Mouse (Mus musculus) hindlimb bud, embryonic 11.5 days (tissue): ENCODE results near the gene Ypel3.

Experiments
- DNase-seq: peaks from one replicate; pipeline ENCODE4 v3.0.0-alpha.2; 2012; ENCODE audit warnings: low read depth, low spot score; ENCODE audit errors: extremely low spot score

Ypel3 gene

GRCm38 (mm10) chr7:126808703-126809455, 32.1 kb downstream of the Ypel3 start:
- peak; percentile 61 for DNase-seq

- no peak for DNase-seq
These were observed 33.1 kb downstream of the Ypel3 start for GRCm38 (mm10) chr7:126809723-126810369.

DNA sequence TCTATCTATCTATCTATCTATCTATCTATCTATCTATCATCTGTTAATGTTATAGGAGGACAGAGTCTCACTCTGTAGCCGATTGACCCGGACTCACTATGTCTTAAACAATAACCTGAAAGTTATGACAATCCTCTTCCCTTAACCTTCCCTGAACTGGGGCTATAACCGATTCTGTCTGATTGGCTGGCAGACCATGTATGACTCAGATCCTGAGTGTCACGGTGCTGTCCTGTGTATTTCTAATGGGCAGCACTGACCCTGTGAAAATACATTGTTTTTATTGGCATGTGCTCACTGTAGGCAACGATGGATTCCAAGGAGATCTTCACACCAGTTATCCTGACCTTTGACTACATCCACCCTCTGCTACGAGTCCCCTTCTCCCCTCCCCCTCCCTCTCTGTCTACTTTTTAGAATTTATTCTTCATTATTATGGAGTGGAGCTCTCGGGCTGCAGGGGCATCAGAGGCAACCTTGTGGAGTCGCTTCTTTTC, 39.0 kb downstream of the Ypel3 start:
- DNase-seq: no peak

- DNase-seq: no peak
These were observed 39.7 kb downstream of the Ypel3 start for GRCm38 (mm10) chr7:126816494-126816893.

DNA sequence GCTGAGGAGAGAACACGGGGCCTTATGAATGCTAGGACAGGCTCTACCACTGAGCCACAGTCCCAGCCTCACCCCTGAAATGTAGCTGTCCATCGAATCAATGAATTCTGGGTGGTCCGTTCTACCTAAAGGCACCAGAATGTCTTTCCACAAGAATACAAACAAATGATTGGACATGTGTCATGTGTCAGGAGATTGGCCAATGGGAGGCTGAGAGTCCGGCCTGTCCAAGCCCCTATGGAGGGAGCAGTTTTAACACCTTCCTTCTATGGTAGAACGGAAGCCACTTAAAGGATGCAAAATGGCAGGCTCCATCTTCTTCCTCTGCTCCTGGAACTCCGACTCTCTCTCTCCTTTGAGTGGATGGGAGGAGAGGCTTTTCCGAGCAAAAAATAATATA, 40.8 kb downstream of the Ypel3 start:
- DNase-seq: no peak

DNA sequence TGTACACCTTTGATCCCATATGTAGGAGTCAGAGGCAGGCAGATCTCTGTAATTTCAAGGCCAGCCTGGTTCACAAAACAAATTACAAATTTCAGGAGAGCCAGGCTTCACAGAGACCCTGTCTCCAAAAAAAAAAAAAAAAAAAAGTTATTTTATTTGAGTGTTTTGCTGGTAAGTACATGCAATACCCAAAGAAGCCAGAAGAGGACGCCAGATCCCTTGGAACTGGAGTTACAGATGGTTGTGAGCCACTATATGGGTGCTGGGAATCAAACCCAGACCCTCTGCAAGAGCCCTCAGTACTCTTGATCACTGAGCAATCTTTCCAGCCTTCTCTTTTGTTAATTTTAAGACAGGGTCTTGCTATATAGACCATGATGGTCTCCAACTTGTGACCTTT, 42.1 kb downstream of the Ypel3 start:
- no peak for DNase-seq

DNA sequence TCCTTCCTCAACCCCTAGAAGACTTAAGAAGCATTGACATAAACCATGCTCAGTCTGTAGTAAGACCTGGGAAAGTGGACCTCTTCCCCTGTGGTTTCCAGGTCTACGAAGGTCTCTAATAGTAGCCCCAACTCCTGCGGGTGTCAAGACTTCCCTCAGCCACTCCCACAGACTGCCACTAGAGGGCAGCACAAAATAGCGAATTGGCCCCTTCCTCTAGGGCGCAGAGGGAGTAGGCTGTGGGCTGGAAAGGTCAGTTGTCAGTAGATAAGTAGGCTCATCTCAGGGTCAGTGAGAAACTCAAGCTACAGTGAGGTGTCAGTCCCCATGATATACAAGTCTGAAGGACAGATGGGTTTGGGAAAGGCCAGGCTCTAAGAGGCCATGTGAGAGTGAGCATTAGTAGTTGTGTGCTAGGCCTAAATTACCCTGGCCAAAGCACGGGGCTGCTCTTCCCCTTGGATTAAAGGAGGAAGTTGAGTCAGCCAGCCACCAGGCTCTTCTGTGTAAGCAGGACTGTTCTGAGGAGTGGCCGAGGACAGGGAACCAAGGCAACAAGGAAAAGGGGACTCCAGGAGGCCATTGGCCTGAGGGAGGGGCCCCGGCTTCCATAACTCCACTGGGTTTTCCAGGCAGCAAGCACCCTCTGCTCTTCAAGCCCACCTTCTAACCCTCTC, 45.2 kb downstream of the Ypel3 start:
- peak; percentile 61 for DNase-seq

DNA sequence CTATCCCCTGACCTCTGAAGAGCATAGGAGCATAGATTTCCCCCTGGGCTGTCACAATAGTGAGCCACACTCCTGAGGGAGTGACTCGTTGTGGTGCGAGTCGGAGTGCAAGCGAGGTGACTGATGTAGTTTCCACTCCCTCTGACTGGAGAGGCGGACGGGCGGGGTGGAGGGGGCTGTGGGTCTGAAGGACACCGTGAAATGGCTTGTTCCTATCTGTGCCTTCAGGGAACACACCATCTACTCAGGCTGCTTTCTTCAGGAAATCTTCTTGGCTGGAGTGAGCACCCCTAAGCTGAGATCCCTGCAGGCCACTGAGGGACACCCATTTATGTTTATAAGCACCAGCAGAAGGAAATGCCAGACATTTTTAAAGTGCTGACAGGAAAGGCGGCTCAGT, 46.0 kb downstream of the Ypel3 start:
- DNase-seq: no peak

- no peak for DNase-seq
These were observed 46.5 kb downstream of the Ypel3 start for GRCm38 (mm10) chr7:126823202-126823711.

DNA sequence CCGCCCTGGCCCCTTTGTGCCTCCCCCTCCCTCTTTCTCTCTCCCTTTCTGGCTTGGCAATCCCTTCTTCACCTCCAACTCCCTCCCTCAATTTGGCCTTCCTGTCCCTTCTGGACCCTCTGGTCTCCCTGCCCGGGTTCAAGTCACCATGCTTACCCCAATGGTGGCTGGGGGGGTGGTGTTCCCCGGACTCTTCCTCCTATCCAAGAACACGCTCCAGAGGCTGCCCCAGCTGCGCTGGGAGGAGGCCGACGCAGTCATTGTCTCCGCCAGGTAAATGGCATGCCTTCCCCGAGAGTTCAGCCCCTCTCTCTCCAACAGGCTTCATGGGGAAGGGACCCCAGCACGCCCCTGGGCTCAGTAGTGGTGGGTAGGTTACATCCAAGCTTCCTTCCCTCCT, 47.2 kb downstream of the Ypel3 start:
- DNase-seq: no peak

DNA sequence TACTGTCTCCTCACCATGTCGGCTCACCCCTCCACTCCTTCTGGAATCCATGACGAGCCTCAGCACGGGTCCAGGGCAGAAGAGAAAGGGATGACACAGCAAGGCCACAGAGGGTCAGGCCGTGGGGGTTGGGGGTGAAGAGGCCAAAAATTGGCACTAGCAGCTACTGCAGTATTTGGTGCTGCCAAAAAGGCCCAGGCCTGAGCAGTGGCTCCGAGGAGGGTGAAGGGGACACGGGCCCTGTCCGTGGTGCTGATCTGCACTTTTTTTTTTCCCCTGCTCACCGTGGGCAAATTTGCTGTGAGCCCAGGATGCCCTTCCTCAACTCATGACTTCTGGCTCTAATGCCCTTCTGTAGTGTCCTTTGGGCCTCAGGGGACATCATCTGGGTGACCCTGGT, 48.6 kb downstream of the Ypel3 start:
- no peak for DNase-seq

- no peak for DNase-seq
These were observed 49.2 kb downstream of the Ypel3 start for GRCm38 (mm10) chr7:126825952-126826351.
